Mouse (Mus musculus): Measurements from ENCODE around the gene Mcm9. TPM values are rescaled to one million over a fixed set of nuclear protein-coding genes. Genes with fewer than 3 reads are reported as not detected.

Gene Mcm9
- total RNA-seq, 1 experiment from 2014 or later: 21.5 TPM

- no peak for ATAC-seq (replicated peaks; ENCODE audit: insufficient number of reproducible peaks, low FRiP score, low TSS enrichment, poor library complexity, severe bottlenecking)
Observed at GRCm38 (mm10) chr10:53585777-53586176, 44.5 kb downstream of the Mcm9 start.

DNA sequence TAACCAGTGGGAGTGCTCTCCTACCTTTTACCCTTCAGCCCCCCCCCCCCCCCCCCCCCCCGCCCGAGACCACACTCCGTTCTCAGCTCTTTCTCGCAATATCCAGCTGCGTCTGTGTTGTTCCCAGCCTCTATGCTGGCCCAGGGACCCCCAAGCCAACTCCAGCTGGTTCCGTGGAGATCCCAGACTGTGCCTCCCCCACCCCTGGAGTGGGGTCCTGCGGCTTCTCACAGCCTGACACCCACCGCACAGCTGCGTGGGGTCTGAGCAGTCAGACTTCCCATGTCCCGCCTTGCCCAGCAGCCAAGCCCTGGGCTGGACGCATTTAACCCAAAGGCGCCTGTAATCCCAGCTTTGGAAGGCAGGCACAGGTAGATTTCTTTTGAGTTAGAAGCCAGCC, 49.2 kb downstream of the Mcm9 start:
- ATAC-seq (replicated peaks; ENCODE audit: insufficient number of reproducible peaks, low FRiP score, low TSS enrichment, poor library complexity, severe bottlenecking): no peak

- peak; percentile 59; the same call in 1 of the 2 replicates for ATAC-seq (replicated peaks; ENCODE audit: insufficient number of reproducible peaks, low FRiP score, low TSS enrichment, poor library complexity, severe bottlenecking)
Observed at GRCm38 (mm10) chr10:53580621-53581081, 49.6 kb downstream of the Mcm9 start.

DNA sequence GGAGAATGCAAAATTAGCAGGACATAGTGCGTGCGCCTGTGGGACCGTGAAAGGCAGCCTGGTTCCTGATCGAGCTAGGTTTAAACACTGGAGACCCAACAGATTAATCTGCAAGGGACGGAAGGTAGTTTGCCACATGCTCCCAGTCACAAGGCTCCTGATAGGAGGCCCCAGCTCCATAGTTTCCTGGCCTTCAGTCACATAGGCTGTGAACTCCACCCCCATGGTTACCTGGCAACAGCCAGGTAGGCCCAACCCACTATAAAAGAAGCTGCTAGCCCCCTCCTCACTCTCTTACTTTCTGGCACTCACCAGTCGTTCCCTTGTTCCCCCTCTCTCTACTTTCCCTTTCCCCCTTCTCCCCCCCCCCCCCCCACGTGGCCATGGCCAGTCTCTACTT, 50.1 kb downstream of the Mcm9 start:
- no peak for ATAC-seq (replicated peaks; ENCODE audit: insufficient number of reproducible peaks, low FRiP score, low TSS enrichment, poor library complexity, severe bottlenecking)

DNA sequence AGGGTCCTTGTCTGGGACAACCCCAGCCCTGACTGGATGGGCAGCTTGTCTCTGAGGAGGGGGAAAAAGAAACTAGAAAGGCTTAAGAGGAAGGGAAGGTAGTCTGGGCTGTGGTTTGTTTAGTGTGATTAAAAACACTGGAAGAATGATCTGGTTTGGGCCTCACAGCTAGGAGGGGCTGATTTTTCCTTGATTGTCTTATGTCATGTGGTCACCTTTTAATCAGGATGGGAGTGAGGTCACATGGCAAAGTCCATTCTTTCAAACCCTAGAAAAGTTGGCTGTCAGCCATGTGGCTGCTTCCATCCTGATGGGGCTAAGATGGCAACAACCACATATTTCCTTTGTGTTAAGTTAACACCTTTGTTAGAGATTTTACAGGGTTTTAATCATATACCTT, 61.7 kb downstream of the Mcm9 start:
- no peak for ATAC-seq (replicated peaks; ENCODE audit: insufficient number of reproducible peaks, low FRiP score, low TSS enrichment, poor library complexity, severe bottlenecking)

- no peak for ATAC-seq (replicated peaks; ENCODE audit: insufficient number of reproducible peaks, low FRiP score, low TSS enrichment, poor library complexity, severe bottlenecking)
Observed at GRCm38 (mm10) chr10:53565538-53565937, 64.7 kb downstream of the Mcm9 start.

DNA sequence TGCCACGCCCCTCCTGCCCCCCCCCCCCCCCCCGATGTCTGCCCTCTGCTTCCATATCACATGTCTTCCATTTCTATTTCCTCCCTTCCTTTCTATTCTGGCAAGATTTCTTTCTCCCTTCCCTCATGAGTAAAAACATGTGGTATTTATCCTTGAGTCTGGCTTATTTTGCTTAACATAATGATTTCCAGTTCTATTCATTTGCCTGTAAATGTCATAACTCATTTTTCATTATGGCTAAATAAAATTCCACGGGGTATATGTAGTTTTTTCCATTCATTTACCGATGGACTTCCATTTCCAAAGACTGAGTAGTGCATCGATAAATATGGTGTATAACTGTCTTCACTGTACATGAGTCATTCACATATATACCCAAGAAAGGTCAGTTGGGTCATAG, 68.2 kb downstream of the Mcm9 start:
- no peak for ATAC-seq (replicated peaks; ENCODE audit: insufficient number of reproducible peaks, low FRiP score, low TSS enrichment, poor library complexity, severe bottlenecking)

GRCm38 (mm10) chr10:53537596-53537995, 92.6 kb downstream of the Mcm9 start:
- ATAC-seq (replicated peaks; ENCODE audit: insufficient number of reproducible peaks, low FRiP score, low TSS enrichment, poor library complexity, severe bottlenecking): no peak

DNA sequence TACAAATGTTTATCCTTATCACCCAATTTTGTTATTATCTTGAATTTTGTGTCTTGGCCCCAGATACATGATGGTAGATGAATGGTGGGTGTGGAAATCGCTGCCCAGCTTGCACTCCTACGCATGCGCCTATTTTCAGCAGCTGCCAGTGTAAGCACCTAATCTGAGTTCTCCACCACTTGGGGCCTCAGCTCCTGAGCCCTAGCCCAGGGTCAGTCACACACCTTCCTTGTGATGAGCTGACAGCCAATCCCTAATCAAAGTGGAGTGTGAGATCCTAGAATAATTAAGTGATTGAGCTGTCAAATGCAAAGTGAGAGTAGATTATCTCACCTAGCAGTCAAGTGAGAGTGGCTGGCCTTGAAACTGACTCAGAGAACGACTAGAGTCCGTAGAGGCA, 97.9 kb downstream of the Mcm9 start:
- no peak for ATAC-seq (replicated peaks; ENCODE audit: insufficient number of reproducible peaks, low FRiP score, low TSS enrichment, poor library complexity, severe bottlenecking)

DNA sequence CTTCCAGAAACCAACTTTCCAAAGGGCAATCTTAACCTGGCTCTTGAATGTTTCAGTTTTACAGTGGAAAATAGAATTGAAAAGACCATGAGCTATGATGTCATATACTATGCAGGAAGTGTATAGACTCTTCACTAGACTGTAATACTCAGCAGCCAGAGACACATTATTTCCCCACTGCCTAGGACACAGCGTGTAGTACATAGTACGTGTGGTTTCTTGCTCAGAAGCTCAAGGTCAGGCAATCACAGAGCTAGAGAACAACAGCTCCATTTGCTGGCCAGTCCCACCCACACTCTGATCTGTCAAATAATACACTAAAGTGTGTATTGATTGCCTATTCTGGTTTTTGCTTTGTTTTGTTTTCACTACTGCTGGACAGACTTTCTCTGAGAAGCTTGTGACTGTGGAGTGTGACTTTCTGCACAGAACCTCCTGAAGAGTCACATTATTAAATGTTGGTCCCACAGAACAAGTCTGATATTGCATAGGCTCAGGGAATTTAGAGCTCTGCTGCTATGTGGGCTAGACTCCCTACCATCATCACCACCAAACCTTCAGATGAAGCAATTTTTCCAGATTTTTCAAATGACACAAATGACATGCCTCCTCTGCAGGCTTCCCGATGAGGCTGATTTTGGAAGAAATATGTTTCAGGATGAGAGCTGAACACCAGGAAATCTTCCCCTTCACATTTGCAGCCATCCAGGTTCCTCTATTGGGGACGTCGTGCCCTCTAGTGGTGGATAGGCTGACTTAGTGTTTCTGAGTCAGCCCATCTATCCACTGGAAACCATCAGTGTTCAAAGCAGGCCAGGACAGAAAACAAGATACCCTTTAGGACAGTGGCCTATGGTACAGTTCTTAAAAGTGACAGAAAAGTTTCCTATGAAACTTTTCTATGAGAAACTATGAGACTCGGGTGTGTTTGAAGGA, 102.1 kb downstream of the Mcm9 start:
- ATAC-seq (replicated peaks; ENCODE audit: insufficient number of reproducible peaks, low FRiP score, low TSS enrichment, poor library complexity, severe bottlenecking): no peak

- no peak for ATAC-seq (replicated peaks; ENCODE audit: insufficient number of reproducible peaks, low FRiP score, low TSS enrichment, poor library complexity, severe bottlenecking)
Observed at GRCm38 (mm10) chr10:53527344-53527743, 102.9 kb downstream of the Mcm9 start.

- no peak for ATAC-seq (replicated peaks; ENCODE audit: insufficient number of reproducible peaks, low FRiP score, low TSS enrichment, poor library complexity, severe bottlenecking)
Observed at GRCm38 (mm10) chr10:53526350-53526749, 103.9 kb downstream of the Mcm9 start.

GRCm38 (mm10) chr10:53525265-53525976, 104.8 kb downstream of the Mcm9 start:
- ATAC-seq (replicated peaks; ENCODE audit: insufficient number of reproducible peaks, low FRiP score, low TSS enrichment, poor library complexity, severe bottlenecking): no peak

DNA sequence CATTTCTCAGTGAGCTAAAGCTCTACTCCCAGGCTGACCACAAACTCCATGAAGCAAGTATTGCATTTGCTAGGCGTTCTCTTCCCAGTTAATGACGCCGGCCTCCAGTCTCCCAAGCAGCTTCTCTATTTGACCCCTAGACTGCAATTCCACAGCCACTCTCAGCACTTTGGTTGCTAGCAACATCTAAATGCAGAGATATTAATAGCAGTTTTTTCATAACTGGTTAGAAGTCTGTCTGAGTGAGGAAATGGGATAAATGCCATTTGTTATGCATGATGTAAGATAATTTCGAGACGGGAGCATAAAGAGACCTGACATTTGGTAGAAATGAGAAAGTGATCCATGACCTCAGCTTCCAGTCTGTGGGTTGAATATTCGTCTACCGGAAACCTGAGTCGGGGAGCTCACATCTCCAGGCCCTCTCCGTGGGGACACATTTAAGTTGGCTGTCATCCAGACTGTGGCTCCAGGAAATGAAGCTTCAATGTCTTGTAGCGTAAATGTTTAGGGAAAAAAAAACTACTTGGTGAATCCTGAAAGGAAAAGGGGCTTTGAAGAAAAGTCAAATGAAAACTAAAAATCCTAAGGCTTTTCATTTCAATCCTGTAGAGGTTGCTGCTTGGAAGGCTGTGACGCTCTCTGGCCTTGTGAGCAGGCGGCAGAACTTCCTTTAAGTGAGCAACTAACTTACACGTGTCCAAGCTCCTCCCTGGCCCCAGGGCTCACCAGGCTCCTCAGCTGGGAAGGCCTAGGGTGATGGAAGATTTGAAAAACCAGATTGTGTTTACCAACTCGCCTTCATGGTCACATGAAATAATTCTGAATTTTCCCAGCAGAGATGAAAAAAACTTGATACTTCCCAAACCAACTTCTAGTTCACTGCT, 110.9 kb downstream of the Mcm9 start:
- no peak for ATAC-seq (replicated peaks; ENCODE audit: insufficient number of reproducible peaks, low FRiP score, low TSS enrichment, poor library complexity, severe bottlenecking)

- ATAC-seq (replicated peaks; ENCODE audit: insufficient number of reproducible peaks, low FRiP score, low TSS enrichment, poor library complexity, severe bottlenecking): no peak
Observed at GRCm38 (mm10) chr10:53518599-53518913, 111.7 kb downstream of the Mcm9 start.

- ATAC-seq (replicated peaks; ENCODE audit: insufficient number of reproducible peaks, low FRiP score, low TSS enrichment, poor library complexity, severe bottlenecking): no peak
Observed at GRCm38 (mm10) chr10:53517770-53518598, 112.3 kb downstream of the Mcm9 start.

GRCm38 (mm10) chr10:53512491-53512890, 117.7 kb downstream of the Mcm9 start:
- ATAC-seq (replicated peaks; ENCODE audit: insufficient number of reproducible peaks, low FRiP score, low TSS enrichment, poor library complexity, severe bottlenecking): no peak

- 0 out of 2 replicates have a peak, but pooled peaks have one; percentile 38 for ATAC-seq (replicated peaks; ENCODE audit: insufficient number of reproducible peaks, low FRiP score, low TSS enrichment, poor library complexity, severe bottlenecking)
Observed at GRCm38 (mm10) chr10:53509158-53509773, 121.0 kb downstream of the Mcm9 start.
